Mouse (Mus musculus): ENCODE measurements around the gene Dedd2.

Dedd2 gene

GRCm38 (mm10) chr7:25247498-25247897 is 27.1 kb upstream of the Dedd2 start:
- in situ Hi-C loops (cut with MboI, MseI), result no loop called here

GRCm38 (mm10) chr7:25246759-25247137 is 26.3 kb upstream of the Dedd2 start:
- in situ Hi-C loops (cut with MboI, MseI), result no loop called here

DNA sequence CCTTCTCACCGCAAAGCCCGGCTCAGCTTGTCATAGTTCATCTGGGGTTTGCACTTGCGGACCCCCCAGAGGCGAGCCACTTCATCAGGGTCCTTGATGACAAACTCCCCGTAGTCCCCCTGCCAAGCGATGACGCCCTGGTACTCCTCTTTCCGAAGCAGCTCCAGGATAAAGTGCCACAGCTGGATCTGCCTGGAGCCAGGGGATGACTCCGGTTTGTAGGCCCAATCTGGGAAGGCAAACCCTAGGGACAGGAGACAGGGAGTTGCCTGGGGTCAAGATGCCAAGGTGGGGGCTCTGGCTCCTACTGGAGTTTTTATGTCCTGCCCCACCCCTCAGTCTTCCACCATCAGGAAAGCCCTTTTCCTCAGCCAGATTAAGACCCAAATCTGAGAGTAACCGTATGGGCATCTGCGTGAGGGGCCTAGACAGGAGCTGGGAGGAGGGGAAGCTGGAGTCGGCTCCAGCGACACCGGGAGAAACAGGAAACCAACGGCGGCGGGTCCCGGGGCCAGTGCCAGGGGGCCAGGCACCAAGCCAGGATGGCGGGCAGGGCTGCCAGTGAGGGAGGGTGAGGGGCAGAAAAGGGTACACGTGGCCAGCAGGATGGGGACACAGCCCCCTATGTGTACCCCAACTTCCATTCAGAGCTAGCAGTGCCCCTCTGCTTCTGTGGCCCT is 25.8 kb upstream of the Dedd2 start:
- in situ Hi-C loops (cut with MboI, MseI), result no loop called here

GRCm38 (mm10) chr7:25244562-25245369 is 24.4 kb upstream of the Dedd2 start:
- in situ Hi-C loops (cut with MboI, MseI), result no loop called here

GRCm38 (mm10) chr7:25243361-25243760 is 22.9 kb upstream of the Dedd2 start:
- in situ Hi-C loops (cut with MboI, MseI), result no loop called here

DNA sequence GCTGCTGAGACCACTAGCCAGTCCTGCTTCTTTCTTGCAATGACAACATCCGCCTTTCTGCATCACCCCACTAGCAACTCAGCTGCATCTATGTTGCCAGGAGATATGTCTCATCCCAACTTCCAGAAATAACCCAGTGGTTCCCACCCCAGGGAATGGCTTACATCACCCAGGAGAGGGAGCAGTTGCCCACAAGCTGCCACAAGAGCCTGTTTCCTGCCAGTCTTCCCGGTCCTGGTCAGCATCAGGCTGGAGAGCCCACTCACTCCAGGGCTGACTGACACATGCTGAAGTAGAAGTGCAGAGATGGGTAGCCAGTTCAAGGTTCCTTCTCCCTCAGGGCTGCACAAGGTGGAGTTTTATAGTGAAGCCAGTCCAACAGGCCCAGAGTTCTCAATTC is 20.6 kb upstream of the Dedd2 start:
- in situ Hi-C loops (cut with MboI, MseI), result no loop called here

DNA sequence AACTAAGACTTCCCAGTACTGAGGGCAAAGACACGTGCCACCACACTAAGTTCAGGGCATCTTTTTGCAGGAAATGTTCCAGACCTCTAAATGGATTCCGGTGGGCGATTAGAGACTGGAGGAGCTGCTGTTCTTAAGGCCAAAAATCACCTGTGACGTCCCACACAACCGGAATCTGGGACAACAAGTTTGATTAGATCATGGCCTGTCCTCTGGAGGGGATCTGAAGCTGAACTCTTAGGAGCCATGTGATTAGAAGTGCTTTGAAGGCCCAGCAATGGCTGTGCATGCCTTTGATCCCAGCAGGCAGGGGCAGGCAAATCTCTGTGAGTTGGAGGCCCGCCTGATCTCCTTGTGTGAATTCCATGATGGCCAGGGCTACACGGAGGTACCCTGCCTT is 20.2 kb upstream of the Dedd2 start:
- in situ Hi-C loops (cut with MboI, MseI), result no loop called here

- in situ Hi-C loops (cut with MboI, MseI), result no loop called here
Measured at GRCm38 (mm10) chr7:25238829-25239623, 18.6 kb upstream of the Dedd2 start.

GRCm38 (mm10) chr7:25238015-25238706 is 17.7 kb upstream of the Dedd2 start:
- in situ Hi-C loops (cut with MboI, MseI), result no loop called here

DNA sequence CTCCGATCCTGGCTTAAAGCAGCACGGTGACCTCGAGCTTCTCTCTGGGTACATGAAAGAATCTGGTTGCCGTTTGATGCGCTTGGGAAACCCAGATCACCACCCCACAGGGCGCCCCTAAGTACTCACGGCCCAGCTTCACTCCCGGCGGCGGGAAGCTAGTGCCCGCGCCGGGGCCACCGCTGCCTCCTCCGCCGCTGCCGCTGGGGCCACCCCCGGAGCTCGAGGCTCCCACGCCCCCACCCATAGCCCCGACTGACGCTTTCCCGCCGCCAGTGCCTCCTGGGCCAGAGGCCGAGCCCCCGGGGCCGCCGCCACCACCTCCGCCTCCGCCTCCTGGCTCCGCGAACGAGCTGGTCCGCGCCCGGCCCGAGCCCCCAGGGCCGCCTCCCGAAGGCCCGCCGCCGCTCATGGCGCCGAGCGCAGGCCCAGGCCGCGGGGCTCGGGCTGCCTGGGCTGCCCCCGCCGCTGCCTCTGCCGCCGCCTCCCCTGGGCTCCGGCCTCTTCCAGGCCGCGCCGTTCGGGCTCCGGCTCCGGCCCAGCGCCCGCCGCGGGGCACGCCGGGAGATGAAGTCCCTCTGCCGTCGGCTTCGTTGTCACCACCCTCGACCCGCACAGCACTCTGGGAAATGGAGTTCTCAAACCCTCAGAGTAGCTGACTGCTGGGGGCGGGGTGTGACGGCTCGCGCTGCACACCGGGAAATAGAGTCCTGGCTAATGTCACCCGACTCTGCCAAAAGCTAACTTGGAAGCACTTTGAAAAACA is 17.0 kb upstream of the Dedd2 start, which contains the start of gene Gsk3a:
Gene Gsk3a (minus strand): TSS at position 603 of the 766 bp plus-strand sequence.
- in situ Hi-C loops (cut with MboI, MseI), result no loop called here

- in situ Hi-C loops (cut with MboI, MseI), result no loop called here
Measured at GRCm38 (mm10) chr7:25235526-25235925, 15.1 kb upstream of the Dedd2 start.

GRCm38 (mm10) chr7:25233061-25233460 is 12.6 kb upstream of the Dedd2 start:
- in situ Hi-C loops (cut with MboI, MseI), result no loop called here

GRCm38 (mm10) chr7:25232101-25232648 is 11.8 kb upstream of the Dedd2 start:
- in situ Hi-C loops (cut with MboI, MseI), result no loop called here

DNA sequence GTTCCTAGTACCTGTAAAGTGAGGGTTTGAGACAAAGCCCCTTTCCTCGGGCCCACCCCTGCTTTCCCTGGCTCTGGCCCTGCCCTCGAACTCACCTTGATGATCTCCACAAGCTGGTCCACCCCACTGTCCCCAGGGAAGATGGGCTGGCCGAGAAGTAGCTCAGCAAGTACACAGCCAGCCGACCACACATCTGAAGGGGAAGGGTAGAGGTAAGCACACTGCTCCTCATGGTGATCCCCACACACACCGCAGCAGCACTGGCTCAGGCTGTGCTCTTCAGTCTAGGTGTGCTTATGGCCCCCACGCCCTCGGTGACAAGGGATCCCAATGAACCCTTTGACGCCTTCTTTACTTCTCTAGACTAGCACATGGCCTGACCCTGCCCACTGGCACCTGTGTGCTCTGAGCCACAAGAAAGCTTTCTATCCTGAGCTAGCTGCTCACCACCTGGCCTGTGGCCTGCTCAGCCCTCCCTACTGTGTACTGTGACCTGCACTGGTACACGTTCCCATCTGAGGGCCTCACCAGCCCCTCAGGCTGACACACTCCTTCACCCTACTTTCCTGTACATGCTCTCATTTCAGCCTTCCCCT is 10.4 kb upstream of the Dedd2 start:
- in situ Hi-C loops (cut with MboI, MseI), result no loop called here

DNA sequence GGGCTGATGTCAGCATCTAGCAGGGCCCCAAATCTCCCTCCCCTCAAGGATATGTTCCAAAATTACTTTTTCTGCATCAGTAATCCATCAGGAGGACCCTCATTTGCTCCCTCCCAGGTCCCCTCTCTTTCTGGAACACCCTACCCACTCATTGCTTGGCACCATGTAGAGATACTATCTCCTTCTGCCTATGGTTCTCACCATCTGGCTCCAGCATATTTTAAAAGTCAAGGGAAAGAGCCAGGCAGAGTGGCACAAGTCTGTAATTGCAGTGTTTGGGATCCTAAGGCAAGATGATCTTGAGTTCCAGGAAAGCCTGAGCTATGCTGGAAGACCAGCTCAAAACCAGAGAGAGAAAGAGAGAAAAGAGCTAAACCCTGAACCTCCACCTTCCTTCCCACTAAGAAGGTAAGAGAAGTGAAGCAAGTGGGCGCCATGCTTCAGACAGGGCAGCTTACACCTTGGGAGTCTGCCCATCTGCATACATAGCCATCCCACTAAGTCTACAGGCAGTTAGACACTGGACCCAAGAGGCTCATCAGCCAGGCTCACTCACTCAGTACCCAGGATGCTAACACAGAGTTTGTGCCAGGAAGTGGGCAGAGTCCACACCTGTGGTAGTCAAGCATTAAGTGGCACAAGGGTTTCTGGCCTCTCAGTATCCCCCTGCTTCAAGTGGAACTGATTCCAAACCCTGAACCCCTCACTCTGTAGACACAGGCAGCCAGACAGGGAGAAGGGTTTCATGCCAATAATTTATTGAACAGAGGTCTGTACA is 7.3 kb upstream of the Dedd2 start:
- in situ Hi-C loops (cut with MboI, MseI), result loop anchor here (10.0 kb wide), 2 partner anchors 47 to 57 kb away; no protein-coding TSS in a partner anchor

GRCm38 (mm10) chr7:25222275-25222967 is 2.0 kb upstream of the Dedd2 start:
- in situ Hi-C loops (cut with MboI, MseI), result loop anchor here (10.0 kb wide), 2 partner anchors 52 to 62 kb away; no protein-coding TSS in a partner anchor

GRCm38 (mm10) chr7:25221102-25221883 is 878 bp upstream of the Dedd2 start, which contains the start of gene Zfp526:
Gene Zfp526 (plus strand): TSS chr7:25221425.
- in situ Hi-C loops (cut with MboI, MseI), result loop anchor here (10.0 kb wide), 2 partner anchors 54 to 64 kb away; no protein-coding TSS in a partner anchor
